Mouse (Mus musculus) stomach, postnatal 0 days (tissue): ENCODE results near the gene Fbxl3.

Experiments used
- CTCF ChIP-seq: IDR thresholded peaks from 2 replicates; pipeline ENCODE4 v1.5.1; 2016; ENCODE audit warnings: antibody characterized with exemption, low read depth, mild to moderate bottlenecking, moderate library complexity
- EP300 ChIP-seq: optimal IDR thresholded peaks from 2 replicates; pipeline ENCODE3; 2016; ENCODE audit warnings: antibody characterized with exemption

- TF ChIP-seq CTCF (no peak), EP300 (no peak)
Measured at GRCm38 (mm10) chr14:103072731-103073130, 26.6 kb downstream of the Fbxl3 start.
